Mouse (Mus musculus) frontal cortex, postnatal 14 days (tissue): ENCODE measurements at regions not wholly inside any gene's neighbourhood (a gene's known extent, or its start where the extent isn't known, plus 50 kb on each side); places are given as distances from the start of the nearest gene placed in this dataset.

ENCODE experiments used
- DNase-seq, 2 experiments: peaks; one replicate each; pipeline ENCODE4 v3.0.0; 2022; ENCODE audit warnings: low spot score in 2 of 2

DNA sequence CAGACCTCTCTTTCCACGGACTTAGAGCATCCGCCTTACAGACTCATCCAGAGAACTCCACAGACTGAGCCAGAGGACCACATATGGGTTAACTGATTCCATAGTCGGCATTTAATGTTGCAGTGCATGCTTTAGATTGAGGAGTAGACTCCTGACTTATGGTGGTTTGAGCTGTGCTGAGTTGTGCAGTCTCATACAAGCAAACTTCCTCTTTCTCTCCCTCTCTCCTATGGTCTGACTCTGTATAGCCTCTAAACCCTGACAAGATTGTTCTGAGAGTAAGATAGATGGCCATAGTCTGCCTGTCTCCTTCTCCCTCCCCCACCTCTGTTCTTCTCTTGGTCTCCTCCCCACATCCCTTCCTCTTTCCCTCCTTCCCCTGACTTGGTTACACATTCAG, 616.0 kb downstream of the Ryr2 start:
- no peak for DNase-seq

DNA sequence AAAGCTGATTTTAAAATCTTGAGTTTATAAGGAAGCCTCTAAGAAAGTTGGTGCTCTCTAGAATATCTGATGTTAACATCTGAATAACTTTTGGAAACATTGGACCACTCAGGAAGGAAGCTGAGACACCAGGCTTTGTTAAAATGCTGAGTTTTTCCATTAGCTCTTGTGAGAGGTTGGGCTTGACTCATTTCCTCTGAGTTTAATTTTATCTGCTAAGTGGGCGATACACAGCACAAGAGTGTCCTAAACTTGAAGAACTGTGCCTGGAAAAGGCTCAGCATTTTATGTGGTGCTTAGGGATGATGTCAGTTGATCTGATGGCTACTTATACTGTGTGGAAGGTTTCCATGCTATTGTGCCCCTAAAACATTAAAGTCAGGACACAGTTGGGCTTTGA, 623.6 kb downstream of the Ryr2 start:
- DNase-seq = no peak

DNA sequence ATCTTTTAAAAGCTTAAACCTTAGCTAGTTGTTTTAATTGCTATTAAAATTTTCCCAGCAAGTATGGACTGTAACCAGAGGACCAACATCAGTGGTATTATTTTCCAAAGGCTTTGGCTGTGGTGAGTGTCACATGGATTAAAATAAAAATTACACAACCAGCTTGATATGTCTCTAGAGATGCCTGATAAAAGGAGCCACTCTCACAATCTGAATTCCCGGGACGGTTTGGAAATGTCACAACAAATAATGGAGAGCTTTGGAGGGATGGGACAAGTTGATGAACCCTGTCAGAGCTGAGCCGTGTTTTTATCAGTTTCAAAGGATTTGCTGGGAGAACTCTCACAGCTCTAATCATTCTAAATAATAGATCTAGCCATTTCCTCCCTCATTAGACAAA, 624.0 kb downstream of the Ryr2 start:
- DNase-seq = no peak

DNA sequence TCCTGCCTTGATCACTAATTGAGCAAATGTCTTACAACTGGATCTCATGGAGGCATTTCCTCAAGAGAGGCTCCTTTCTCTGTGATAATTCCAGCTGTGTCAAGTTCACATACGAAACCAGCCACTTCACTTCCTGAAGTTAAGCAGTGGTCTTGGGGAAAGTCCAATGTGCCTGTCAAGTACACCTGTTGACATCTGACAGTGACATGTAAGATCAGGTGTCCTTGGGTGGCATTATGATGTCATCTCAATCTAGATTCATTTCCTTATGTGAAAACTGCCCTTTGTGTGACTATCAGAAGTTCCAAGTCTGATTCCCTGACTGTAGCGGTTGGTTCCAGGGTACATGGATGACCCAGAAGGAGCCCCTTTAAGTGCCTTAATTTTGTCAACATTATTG, 646.5 kb downstream of the Ryr2 start:
- no peak for DNase-seq

DNA sequence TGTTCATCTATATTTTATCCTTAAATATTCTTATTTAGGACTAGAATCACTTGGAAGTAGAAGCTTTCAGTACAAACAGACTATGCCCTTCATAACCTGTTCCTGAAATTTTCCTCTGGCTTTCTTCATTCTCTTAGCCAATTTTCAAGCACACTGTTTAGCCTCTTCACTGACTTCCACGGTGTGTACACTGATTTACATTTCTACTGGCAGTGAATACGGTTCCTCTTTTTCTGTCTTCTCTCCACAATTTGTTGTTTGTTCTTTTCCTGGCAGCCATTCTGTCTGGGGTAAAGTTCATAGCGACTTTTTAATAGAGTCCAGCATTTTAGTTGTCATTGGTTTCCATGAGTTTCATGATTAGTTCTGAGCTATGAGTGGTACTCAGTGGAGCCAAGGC, 651.6 kb downstream of the Ryr2 start:
- no peak for DNase-seq

DNA sequence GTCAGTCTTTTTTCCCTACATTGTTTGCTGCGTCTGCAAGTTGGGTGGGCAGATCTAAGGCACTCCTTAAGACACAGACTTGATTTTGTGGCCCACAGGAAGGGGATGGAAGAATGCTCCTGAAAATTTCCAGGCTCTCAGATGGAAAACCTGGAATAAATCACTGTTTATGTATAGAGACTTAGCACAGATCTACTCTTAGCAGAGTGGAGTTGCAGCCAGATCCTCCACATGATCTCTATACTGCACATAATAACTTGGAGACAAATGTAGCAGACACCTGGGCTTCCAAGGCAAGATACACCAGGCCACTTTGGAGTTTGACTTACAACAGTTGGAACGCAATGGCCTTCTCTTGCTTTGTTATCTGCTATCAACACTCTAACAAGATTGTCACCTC, 654.3 kb downstream of the Ryr2 start:
- no peak for DNase-seq

DNA sequence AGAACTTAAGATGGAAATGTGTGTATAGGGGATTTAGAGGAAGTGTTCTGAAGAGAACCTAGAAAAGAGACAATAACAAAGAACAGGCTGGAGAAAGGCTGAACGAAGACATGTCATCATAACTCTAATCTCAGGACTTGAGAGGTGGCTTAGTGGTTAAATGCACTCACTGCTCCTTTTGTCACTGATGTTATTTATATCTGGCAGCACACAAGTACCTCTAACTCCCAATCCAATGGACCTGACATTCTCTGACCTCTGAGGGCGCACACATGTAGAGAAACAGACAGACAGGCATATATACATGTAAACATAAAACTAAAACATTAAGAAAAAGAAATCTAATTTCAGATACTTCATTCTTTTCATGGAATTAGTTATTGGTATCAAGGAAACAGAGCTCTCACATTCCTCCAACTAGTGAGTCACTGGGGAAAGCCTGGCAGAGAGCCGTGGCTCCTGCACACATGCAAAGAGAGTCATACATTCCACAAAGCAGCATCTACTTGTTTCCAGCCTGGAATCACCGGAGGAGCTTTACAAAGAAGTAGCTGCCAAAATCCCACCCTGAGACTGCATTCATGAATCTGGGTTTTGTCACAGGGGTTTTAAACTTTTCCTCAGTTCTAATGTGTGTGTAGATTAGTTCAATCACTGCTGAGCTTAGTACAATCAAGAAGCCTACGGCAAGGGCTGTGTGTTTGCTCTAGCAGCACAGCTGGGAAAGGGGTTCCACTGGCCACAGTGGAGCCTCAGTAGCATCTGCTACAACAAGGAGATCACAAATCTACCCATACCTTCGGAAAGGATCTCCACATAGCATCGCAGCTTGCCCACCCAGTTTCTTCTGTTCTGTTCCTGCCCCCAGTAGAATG, 674.0 kb downstream of the Ryr2 start:
- peak in 1 of 2 experiments; percentile 8 for DNase-seq

DNA sequence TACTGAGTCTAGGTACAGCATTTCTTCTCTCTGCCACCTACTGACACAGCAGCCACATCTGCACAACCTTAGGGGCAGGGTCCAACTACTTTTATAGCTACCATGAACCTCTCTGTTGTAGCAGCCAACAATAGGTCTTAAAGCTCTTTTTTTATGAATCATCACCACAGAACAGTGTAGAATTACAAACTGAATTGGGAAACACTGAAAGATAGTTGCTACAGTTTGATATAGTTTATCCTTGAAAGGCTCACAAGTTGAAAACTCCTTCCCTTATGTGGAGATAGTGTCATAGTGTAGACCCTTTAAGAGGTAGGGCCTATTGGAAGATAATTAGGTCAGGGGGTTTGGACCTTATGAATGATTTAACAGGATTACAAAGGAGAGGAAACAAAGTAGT, 679.9 kb downstream of the Ryr2 start:
- DNase-seq = no peak

DNA sequence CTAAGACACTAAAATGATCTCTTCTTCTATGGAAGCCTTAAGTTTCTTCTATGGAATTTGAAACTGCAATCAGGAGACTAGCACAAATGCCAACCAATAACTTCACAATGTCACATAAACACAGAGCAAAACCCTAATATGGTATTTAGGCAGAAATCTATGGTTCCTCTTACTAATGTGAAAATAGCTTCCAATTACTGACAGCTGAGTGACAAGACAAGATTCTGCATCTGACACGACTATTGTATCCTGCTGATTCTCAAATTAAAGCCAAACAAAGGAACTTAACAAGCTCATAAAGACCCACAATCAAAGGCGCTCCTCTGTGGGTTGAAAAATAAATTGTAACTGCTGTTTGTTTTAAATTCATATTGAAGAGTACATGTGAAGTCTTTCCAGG, 714.7 kb downstream of the Ryr2 start:
- no peak for DNase-seq

DNA sequence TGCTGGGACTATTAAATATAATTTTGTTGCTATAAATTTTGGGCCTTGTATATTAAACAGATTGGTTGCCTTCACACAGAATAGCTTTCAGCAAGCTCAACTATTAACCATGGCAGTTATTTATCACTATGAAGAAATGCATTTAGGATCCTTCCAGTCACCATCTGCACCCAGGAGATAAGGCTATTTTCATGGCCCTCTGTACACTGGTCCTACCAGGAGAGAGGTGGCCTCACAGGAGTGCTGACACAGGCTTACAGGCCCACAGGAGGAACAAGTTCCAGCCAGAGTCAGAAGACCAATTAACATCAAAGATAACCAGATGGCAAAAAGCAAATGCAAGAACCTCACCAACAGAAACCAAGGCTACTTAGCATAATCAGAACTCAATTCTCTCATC, 731.3 kb downstream of the Ryr2 start:
- DNase-seq = no peak

DNA sequence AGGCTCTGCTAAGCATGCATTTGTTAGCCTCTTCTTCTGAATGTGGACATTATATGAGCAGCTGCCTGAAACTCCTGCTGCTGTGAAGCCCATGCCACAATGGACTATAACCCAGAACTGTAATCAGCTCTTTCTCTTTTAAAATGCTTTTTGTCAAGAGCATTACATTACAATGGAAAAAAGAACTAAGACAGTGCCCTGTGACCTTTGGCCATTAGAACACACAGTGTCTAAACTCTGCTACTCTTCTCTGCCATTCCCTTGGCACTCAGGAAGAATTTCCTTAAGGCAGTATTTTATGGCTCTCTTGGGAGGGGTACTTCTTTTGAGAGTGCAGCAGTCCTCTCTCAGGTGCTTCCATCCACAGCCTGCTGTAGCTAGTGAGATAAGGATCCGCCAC, 737.3 kb downstream of the Ryr2 start:
- no peak for DNase-seq

DNA sequence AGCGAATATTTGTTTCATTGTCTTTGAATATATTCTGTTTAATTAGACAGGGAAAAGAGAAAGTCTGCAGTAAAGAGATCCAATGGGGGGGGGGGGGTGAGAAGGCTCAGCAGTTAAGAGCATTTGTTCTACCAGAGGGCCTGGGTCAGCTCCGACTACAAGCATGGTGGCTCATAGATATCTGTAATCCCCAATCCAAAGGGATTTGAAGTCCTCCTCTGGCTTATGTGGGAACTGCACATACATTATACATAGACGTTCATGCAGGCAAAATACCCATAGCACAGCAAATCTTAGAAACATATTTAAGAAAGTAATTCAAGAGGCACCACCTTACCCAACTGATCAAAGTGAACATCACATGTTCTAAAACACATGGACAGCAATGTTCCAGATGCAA, 743.9 kb downstream of the Ryr2 start:
- DNase-seq = no peak

DNA sequence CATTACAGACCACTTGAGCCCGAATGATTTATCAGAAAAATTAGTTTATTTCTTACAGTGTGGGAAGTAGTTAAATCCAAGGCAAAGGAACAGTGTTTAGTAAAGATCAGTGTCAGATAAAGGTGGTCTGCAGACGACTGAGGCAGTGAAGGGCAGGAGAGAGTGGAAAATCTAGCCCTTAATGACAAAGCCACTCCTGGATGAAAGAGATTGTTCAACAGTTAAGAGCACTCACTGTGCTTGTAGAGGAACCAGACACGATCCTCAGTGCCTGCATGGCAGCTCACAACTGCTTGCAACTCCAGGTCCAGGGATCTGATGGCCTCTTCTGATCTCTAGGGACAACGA, 758.3 kb downstream of the Ryr2 start:
- DNase-seq = no peak

DNA sequence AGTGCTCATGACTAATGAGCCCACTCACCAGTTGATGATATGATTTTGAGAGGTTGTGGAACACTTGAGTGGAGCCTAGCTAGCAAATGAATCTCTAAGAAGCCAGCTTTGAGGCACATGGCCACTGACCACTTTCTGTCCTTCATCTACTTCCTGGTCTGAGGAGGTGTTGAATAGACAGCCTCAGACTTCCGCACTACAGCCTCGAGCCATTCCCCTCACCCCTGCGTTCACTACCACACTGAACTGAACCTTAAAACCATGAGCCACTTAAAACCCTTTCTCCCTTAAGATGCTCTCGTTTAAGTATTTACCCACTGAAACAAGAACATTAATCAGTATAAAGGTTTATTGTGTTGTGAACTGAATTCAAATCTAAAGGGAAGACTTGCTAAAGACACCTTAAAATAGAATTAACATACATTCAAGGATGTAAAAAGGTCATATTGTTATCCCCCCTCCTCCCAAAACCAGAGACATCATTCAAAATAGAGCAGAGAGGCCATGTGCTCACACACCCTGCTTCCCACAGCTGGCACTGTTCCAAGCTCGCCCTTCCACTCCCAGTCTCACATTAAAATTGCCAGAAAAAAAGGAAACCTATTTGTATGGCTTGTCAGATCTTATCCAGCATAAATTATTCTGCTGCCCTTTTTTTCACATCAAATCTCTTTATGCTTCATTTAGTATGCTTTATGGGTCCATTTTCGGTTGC, 758.8 kb downstream of the Ryr2 start:
- no peak for DNase-seq

DNA sequence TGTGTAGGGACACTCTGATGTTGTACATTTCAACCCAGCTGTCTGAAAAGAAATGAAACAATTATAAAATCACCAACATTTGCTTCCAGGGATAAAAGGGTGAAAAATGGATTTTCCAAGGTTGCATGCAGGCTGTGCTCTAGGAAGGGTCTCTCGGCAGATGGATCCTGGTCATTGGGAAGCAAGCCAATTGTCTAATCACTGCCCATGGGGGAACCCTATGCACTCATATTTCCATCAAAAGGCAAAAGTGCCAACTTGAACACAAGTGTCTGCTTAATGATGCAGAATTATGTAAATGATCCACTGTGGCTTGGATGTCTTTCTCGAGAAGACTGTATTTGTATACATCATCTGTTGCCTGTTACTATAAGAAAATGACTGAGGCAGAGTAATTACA, 762.2 kb downstream of the Ryr2 start:
- DNase-seq = no peak

DNA sequence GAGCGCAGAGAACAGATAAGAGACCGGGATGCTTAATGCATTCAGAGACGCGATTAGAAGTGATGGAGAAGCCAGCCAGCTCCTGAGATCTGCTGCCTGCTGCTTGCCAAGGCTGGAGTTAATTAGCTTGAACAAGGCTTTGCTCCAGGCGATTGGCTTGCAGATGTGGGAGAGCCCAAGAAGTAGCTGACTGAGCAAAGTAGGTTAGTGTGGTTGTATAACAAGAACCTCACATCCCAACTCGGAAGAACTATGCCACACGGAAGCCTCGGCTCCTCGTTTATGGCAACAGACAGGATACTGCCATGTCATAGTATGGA, 768.5 kb downstream of the Ryr2 start:
- DNase-seq = peak in 1 of 2 experiments; percentile 23

DNA sequence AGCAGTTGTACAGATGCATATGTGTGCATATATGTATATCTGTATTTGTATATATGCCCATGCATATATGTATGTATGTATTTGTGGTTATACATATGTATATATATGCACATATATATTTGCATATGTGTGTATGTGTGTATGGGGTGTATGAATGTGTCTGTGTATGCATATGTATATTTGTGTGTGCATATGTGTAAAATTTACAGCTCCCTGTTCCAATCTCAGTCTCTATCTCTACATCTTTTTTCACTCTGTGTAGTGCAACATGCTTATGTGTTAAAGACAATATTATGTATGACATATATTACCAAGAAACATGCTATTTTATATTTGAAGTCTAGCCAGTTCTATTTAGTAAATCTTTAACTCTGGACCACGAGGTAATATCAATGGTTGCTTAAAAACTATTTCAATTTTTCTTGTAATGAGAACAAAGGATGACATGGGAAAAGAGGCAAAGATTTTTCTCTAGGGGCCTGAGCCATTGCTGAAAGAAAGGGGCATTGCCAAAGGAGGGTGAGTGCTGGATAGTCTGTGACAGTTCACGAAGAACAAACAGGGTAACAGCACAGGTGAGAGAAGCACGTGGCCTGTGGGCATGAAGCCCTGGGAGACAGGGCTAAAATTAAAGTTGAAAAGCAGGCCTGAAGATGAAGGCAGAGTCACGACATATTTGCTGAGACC, 769.0 kb downstream of the Ryr2 start:
- no peak for DNase-seq

DNA sequence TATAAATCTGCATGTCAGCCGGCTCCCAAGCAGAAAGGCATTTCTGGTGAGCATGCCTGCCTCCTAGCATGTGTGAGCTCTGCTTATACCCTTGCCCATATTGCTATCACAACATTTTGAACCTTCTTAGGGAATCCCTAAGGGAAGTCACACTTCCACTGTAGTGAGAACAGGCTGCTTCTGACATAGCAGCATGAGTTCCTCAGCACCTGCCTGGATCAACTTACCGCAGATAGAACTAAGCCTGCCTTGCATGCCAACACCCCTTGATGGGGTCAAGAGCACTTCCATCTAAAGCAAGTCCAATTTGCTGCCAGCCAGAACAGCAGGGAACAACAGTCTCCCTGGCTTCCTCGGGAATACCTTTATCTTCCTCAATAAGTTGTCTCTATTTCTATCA, 769.8 kb downstream of the Ryr2 start:
- no peak for DNase-seq

DNA sequence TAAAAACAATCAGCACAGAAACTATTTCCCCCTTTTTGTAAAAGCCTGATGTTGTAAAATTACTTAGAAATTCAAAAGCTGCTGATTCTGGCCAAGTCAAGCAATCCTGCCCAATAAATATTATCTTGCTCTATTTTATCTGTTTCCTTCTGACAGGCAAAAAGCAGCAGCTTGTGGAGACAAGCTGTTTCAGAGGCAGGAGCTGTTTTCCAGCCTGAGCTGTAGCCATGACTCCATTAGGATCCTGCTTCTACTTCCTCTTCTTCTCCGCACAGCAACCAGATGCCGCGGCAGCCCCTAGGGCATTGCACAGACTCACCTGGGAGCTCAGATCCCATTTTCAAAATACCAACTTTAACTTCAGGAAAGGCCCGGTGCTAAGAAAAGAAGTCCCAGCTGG, 774.8 kb downstream of the Ryr2 start:
- DNase-seq = no peak

DNA sequence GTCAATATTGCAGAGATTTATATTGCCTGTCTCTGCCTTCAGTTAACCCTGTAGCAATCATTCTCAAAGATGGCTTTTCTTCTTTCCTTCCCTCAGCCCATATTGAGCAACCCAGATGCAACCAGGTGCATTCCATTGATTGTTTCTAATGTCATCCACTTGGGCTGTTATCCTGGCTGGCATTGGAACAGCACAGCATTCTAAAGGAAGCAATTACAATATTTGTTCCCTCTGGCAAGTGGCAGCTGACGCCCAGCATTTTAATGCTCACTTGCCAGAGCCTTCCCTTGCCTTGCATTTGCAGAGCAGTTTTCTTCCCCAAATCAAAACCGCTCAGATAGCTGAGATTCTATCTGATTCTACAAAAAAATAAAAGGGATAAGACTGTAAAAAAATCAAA, 798.0 kb downstream of the Ryr2 start:
- DNase-seq = no peak

DNA sequence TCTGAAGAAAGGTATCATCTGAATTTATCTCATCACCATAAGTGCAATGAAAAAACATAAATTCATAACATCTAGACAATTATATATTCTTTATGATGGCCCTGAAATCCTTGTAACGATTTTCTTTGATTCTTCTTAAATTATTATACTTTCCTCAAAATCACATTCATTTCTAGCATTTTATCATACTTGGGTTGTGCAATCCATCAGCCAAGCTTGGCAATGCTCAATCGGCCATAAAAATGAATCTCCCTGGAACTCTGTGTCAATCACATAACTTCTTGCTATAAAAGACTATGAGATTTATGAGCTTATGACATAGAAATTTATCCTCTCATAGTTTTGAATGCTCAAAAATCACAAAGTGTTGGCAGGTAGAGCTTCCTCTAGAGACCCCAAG, 811.3 kb downstream of the Ryr2 start:
- no peak for DNase-seq

DNA sequence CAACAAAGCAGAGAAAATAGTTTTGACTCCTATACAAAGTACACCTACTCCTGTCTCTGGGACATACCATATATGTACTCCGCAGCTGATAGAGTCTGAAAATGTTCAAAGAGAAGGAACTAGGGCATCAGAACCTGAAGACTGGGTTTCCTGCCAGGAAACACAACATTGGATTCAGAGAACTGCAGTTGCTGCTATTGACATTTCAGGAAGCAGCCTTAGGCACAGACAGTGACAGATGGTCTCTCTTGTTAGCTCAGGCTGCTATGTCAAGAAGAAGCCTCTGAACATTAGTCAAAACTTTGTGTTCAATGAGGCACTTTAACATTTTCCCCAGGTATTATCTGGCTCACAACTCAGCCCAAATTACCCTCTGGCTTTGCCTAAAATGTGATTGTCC, 812.1 kb downstream of the Ryr2 start:
- peak in 1 of 2 experiments; percentile 5 for DNase-seq

DNA sequence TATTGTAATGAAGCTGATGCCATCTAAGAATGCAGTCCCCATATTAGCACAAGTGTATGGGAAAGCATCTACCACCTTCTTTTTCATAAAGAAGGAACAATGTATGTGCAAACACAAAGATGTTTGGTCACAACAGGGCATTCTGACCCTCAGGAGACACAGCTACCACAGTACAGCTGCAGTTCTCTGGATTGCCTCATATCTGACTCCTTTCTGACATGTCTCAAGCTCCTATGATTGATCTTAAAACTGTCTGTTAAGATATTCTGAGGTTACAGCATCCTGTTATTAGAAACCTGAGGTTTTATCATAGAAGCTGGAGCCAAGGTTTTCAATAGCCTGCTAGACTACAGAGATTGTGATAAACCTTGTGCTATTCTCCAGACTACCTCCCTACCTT, 813.0 kb downstream of the Ryr2 start:
- DNase-seq = no peak
